Mouse (Mus musculus): ENCODE data around the gene Duxf3.
"Not testable (repeated sequence)": the region's sequence is repeated elsewhere in the genome, so short reads cannot be mapped to it uniquely, and the experiment has no call there.

DNA sequence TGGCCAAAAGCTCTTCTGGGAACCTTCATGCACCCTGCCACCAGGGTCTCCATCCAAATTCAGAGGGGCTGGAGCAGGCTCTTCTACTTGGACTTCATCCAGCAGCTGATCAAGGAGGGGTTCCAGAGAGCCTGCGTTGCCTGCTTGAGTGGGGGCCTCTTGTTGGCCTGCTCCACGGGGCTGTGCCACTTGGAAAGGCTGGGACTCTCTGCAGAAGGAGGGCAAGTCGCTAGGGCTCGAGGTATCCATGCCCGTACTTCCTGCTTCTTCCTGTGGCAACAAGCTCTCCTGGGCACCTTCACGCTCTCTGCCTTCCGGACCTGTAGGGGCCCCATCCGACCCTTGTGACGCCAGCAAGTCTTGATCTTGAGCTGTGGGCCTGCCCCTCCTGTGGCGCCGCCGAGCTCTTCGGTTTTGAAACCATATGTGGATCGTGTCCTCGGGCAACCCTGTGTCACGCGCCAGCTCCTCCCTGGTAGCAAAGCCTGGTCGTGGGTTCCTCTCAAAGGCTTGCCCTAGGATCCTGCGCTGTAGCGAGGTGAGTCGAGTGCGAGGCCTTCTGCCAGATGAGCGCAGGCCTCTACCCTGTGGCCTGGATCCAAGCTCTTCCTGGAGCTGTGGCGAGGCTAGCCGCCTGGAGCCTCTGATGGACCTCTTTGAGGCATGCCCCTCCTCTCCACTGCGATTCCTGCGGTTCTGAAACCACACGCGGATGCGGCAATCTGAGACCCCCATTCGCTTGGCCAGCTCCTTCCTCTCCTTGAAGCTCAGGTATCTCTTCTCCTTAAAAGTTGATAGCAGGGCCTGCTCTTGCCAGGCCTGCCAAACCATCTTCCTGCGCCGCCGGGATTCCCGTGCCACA is 465 bp downstream of the Duxf3 start:
- TF ChIP-seq ZC3H11A (IDR thresholded peaks at IDR 0.05; ENCODE audit: borderline replicate concordance, low read depth, low read length), result not testable (repeated sequence)
- TF ChIP-seq HCFC1 (IDR thresholded peaks at IDR 0.05; ENCODE audit: borderline replicate concordance, insufficient read depth, low read length), result peak; percentile 60; the same call in 1 of the 2 replicates
